Mouse (Mus musculus): ENCODE measurements at regions not wholly inside any gene's neighbourhood (a gene's known extent, or its start where the extent isn't known, plus 50 kb on each side); places are given as distances from the start of the nearest gene placed in this dataset.

- DNase-seq (ENCODE audit: low read depth), result no peak
Measured at GRCm38 (mm10) chr6:51754239-51754681, 230.6 kb downstream of the Snx10 start.

DNA sequence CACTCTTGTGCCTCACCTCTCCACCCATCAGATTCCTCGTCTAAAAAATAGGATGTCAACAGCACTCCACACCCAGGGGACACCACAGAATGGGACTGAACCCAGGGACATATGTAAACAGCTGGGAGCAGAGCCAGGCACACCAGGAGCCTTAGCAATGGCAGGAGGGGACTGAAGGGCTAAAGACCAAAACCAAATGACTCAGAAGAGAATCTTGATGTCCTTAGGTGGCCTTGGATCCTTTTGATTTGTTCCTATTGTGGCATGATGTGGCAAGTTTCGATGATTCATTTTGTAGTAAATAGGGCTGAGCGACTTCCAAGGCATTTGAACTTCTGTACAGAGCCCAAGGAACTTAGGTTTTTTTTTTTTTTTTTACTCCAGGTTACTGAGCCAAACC lies 233.4 kb downstream of the Snx10 start:
- DNase-seq (ENCODE audit: low read depth), result no peak

- DNase-seq (ENCODE audit: low read depth), result no peak
Measured at GRCm38 (mm10) chr6:51757746-51758145, 234.0 kb downstream of the Snx10 start.

DNA sequence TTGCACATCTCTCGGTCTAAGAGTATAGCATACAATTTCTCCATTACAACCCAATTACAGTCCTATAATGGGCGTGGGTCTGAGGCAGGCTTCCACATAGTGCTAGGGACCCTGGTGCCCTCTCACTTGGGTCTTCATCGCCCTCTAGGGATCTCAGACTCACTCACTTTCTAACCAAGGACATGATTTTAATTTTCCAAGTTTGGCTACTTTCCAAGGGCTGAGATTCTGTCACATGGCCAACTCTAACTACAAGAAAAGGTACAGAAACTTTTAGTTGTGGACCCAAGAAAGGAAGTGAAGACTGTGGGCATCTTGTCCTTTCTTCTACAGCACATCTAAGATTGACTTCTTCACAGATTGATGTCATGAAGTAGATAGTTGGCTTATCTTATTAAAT lies 235.1 kb downstream of the Snx10 start:
- DNase-seq (ENCODE audit: low read depth), result no peak

DNA sequence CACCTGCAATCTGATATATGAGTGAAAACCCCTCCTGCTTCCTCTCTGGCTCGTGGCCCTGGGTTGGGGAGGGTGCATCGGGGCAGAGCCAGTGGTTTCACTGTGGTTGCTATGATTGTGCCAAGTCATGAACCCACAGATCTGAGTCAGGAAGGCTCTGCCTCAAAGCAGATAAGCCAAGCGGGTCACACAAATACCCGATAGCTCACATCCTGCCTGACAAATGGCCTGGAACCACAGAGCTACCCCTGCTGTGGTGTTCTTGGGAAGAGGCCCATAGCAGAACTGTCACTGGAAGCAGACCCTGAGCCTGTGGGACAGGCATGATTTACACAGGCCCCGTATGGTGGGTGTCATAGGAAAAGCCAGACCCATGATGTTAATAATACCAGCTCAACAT lies 236.7 kb downstream of the Snx10 start:
- DNase-seq (ENCODE audit: low read depth), result no peak

DNA sequence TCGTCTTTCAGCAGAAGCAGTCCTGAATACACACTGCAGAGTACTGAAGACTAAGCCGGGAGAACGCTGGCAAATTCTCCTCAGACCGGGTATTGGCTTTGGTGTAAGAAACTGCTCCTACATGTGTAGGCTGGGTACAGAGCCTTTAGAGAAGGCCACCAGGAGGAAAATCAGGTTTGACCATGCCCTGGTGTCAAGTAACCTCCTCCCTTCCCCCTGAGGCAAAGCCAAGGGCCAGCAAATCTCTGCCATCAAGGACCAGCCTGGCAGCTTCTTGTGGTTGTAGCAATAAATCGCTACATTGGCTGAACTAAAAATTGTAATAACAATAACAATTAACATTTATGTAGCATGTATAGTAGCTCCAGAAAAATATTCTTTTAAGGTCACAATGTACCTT lies 237.8 kb downstream of the Snx10 start:
- DNase-seq (ENCODE audit: low read depth), result no peak

GRCm38 (mm10) chr6:51766482-51766881 lies 242.8 kb downstream of the Snx10 start:
- DNase-seq (ENCODE audit: low read depth), result no peak

GRCm38 (mm10) chr6:51767582-51768341 lies 244.1 kb downstream of the Snx10 start:
- DNase-seq (ENCODE audit: low read depth), result no peak

- no peak for DNase-seq (ENCODE audit: low read depth)
Measured at GRCm38 (mm10) chr6:51771001-51771400, 241.3 kb downstream of the Skap2 start.

- no peak for DNase-seq (ENCODE audit: low read depth)
Measured at GRCm38 (mm10) chr6:51771424-51771823, 240.9 kb downstream of the Skap2 start.

GRCm38 (mm10) chr6:51774771-51775170 lies 237.6 kb downstream of the Skap2 start:
- DNase-seq (ENCODE audit: low read depth), result no peak

- no peak for DNase-seq (ENCODE audit: low read depth)
Measured at GRCm38 (mm10) chr6:51785615-51786014, 226.7 kb downstream of the Skap2 start.

- DNase-seq (ENCODE audit: low read depth), result no peak
Measured at GRCm38 (mm10) chr6:51786836-51787235, 225.5 kb downstream of the Skap2 start.

DNA sequence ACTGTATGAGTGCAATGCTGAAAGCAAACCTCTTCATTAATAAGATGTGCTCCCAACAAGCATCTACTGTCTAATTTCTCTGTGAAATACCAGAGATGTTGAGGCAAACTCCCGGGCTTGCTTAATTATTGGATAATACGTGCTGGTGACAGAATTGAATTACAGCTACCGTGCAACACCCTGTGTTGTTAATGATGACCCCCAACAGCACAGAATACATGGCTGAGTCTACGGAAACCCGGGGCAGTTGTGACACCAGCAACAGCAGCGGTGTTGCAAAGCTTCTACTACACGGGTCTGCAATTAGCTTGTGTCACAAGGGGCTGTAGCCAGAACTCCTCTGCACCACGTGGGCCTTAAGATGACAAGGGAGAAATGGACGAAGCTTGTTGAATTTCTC lies 224.2 kb downstream of the Skap2 start:
- DNase-seq (ENCODE audit: low read depth), result no peak

GRCm38 (mm10) chr6:51790293-51790692 lies 222.1 kb downstream of the Skap2 start:
- no peak for DNase-seq (ENCODE audit: low read depth)

- DNase-seq (ENCODE audit: low read depth), result no peak
Measured at GRCm38 (mm10) chr6:51790693-51791092, 221.7 kb downstream of the Skap2 start.

GRCm38 (mm10) chr6:51795300-51795699 lies 217.0 kb downstream of the Skap2 start:
- peak; percentile 10 for DNase-seq (ENCODE audit: low read depth)

DNA sequence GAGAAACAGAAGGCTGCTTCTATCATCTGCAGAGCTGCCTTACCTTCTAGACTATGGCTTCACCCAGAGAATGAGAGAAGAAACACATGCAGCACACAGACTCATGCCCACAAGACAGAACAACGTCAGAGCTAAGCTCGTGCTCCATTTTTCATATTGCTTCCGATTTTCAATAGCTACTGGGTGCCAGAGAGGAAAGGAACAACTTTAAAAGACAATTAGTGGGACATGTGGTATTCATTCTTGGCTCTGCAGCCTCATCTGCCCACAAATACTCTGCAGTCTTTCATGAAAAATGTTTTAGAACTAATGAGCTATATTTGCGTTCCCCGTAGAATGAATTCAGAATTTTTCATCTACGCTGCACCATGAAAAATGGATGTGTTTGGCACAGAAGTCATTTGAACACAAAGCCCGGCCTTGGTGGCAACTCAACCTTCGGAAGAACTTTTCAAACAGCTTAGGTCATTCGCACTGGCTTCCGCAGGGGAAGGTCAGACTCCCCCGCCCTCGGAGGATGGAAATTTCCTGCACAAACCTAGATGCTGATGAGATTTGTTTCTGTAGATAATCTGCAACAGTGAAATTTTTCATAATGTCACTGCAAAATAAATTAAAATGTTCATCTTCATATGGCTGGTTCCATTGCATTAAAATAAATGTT lies 213.6 kb downstream of the Skap2 start:
- DNase-seq (ENCODE audit: low read depth), result no peak

- DNase-seq (ENCODE audit: low read depth), result no peak
Measured at GRCm38 (mm10) chr6:51805656-51806055, 206.7 kb downstream of the Skap2 start.

Data from c-Kit-positive CD71-positive TER-119-negative erythroid progenitor cells, embryonic 14.5 days (primary cell).